Mouse (Mus musculus): ENCODE measurements around the gene Taf1d. TPM values are rescaled to one million over a fixed set of nuclear protein-coding genes. Genes with fewer than 3 reads are reported as not detected.

Taf1d gene
- polyA plus RNA-seq, 1 experiment from 2014 or later: 87.5 TPM

- peaks cover 9% of the 10 kb centered on the region for H3K4me1 ChIP-seq (replicated peaks; ENCODE audit: control insufficient read depth, insufficient read depth, low read length)
- WGBS: 2% methylated on average over 57 of the region's 57 CpGs
- H3K27me3 ChIP-seq (replicated peaks; ENCODE audit: control insufficient read depth, insufficient read depth, low read length): no peaks in the 10 kb centered on the region
- peaks cover 30% of the 10 kb centered on the region for H3K36me3 ChIP-seq (ENCODE audit: control insufficient read depth, insufficient read depth, low read length)
- peak within 1 kb of the TSS; percentile 94 for H3K9ac ChIP-seq (ENCODE audit: low read length)
- DNase-seq (ENCODE audit: low spot score) (peak; percentile 93), ATAC-seq (replicated peaks; ENCODE audit: low FRiP score, low TSS enrichment, low read depth) (peak; percentile 96)
- H3K9me3 ChIP-seq (ENCODE audit: control insufficient read depth, low read length): no peaks in the 10 kb centered on the region
- H3K27ac ChIP-seq (ENCODE audit: low read depth): peak within 1 kb of the TSS; percentile 82
- peak within 1 kb of the TSS; percentile 99 for H3K4me3 ChIP-seq (ENCODE audit: low read depth, low read length)
- H3K4me2 ChIP-seq (ENCODE audit: low read length): peak within 1 kb of the TSS; percentile 77
Observed at GRCm38 (mm10) chr9:15279649-15280490, 26.1 kb upstream of the Taf1d start, which contains the start of gene Med17. TSS of gene Med17 (minus strand) at chr9:15279931.

GRCm38 (mm10) chr9:15280491-15280879 is 25.5 kb upstream of the Taf1d start:
- ATAC-seq (replicated peaks; ENCODE audit: low FRiP score, low TSS enrichment, low read depth): peak; percentile 24

GRCm38 (mm10) chr9:15285443-15285842 is 20.6 kb upstream of the Taf1d start:
- Histone ChIP-seq H3K4me1 (replicated peaks; ENCODE audit: control insufficient read depth, insufficient read depth, low read length) (peaks cover 4% of the 10 kb centered on the region), H3K27me3 (replicated peaks; ENCODE audit: control insufficient read depth, insufficient read depth, low read length) (no peaks in the 10 kb centered on the region), H3K9ac (ENCODE audit: low read length) (no peak overlapping the region), H3K9me3 (ENCODE audit: control insufficient read depth, low read length) (no peaks in the 10 kb centered on the region), H3K4me2 (ENCODE audit: low read length) (no peak overlapping the region), H3K4me3 (ENCODE audit: low read depth, low read length) (no peak overlapping the region), H3K36me3 (ENCODE audit: control insufficient read depth, insufficient read depth, low read length) (peaks cover 8% of the 10 kb centered on the region), H3K27ac (ENCODE audit: low read depth) (no peak overlapping the region)
- no peak for DNase-seq (ENCODE audit: low spot score)
- no peak for ATAC-seq (replicated peaks; ENCODE audit: low FRiP score, low TSS enrichment, low read depth)
- WGBS: 63% methylated on average over 3 of the region's 3 CpGs

More at GRCm38 (mm10) chr9:15280491-15280879, 25.5 kb upstream of the Taf1d start:
- Histone ChIP-seq H3K27ac (ENCODE audit: low read depth) (peak overlapping the region; percentile 29; the same call in 1 of the 2 replicates), H3K4me3 (ENCODE audit: low read depth, low read length) (peak overlapping the region; percentile 99), H3K9me3 (ENCODE audit: control insufficient read depth, low read length) (no peaks in the 10 kb centered on the region), H3K36me3 (ENCODE audit: control insufficient read depth, insufficient read depth, low read length) (peaks cover 24% of the 10 kb centered on the region), H3K27me3 (replicated peaks; ENCODE audit: control insufficient read depth, insufficient read depth, low read length) (no peaks in the 10 kb centered on the region), H3K9ac (ENCODE audit: low read length) (peak overlapping the region; percentile 94), H3K4me1 (replicated peaks; ENCODE audit: control insufficient read depth, insufficient read depth, low read length) (peaks cover 9% of the 10 kb centered on the region), H3K4me2 (ENCODE audit: low read length) (peak overlapping the region; percentile 77)
- 34% methylated on average over 5 of the region's 5 CpGs for WGBS
- DNase-seq (ENCODE audit: low spot score): no peak

GRCm38 (mm10) chr9:15287846-15288245 is 18.2 kb upstream of the Taf1d start:
- 59% methylated on average over 6 of the region's 6 CpGs for WGBS
- Histone ChIP-seq H3K27me3 (replicated peaks; ENCODE audit: control insufficient read depth, insufficient read depth, low read length) (no peaks in the 10 kb centered on the region), H3K4me3 (ENCODE audit: low read depth, low read length) (no peak overlapping the region), H3K36me3 (ENCODE audit: control insufficient read depth, insufficient read depth, low read length) (peaks cover 10% of the 10 kb centered on the region), H3K9ac (ENCODE audit: low read length) (no peak overlapping the region), H3K27ac (ENCODE audit: low read depth) (no peak overlapping the region), H3K4me1 (replicated peaks; ENCODE audit: control insufficient read depth, insufficient read depth, low read length) (no peaks in the 10 kb centered on the region), H3K9me3 (ENCODE audit: control insufficient read depth, low read length) (no peaks in the 10 kb centered on the region), H3K4me2 (ENCODE audit: low read length) (no peak overlapping the region)
- ATAC-seq (replicated peaks; ENCODE audit: low FRiP score, low TSS enrichment, low read depth) (no peak), DNase-seq (ENCODE audit: low spot score) (no peak)

- no peak overlapping the region for H3K4me2 ChIP-seq (ENCODE audit: low read length)
- no peaks in the 10 kb centered on the region for H3K9me3 ChIP-seq (ENCODE audit: control insufficient read depth, low read length)
- 87% methylated on average over 3 of the region's 3 CpGs for WGBS
- H3K9ac ChIP-seq (ENCODE audit: low read length): no peak overlapping the region
- ATAC-seq (replicated peaks; ENCODE audit: low FRiP score, low TSS enrichment, low read depth) (no peak), DNase-seq (ENCODE audit: low spot score) (no peak)
- no peak overlapping the region for H3K4me3 ChIP-seq (ENCODE audit: low read depth, low read length)
- peaks cover 10% of the 10 kb centered on the region for H3K36me3 ChIP-seq (ENCODE audit: control insufficient read depth, insufficient read depth, low read length)
- no peaks in the 10 kb centered on the region for H3K4me1 ChIP-seq (replicated peaks; ENCODE audit: control insufficient read depth, insufficient read depth, low read length)
- no peaks in the 10 kb centered on the region for H3K27me3 ChIP-seq (replicated peaks; ENCODE audit: control insufficient read depth, insufficient read depth, low read length)
- H3K27ac ChIP-seq (ENCODE audit: low read depth): no peak overlapping the region
Observed at GRCm38 (mm10) chr9:15288402-15288801, 17.6 kb upstream of the Taf1d start.

- Histone ChIP-seq H3K4me2 (ENCODE audit: low read length) (no peak overlapping the region), H3K9me3 (ENCODE audit: control insufficient read depth, low read length) (no peaks in the 10 kb centered on the region), H3K4me1 (replicated peaks; ENCODE audit: control insufficient read depth, insufficient read depth, low read length) (no peaks in the 10 kb centered on the region), H3K9ac (ENCODE audit: low read length) (no peak overlapping the region), H3K36me3 (ENCODE audit: control insufficient read depth, insufficient read depth, low read length) (peaks cover 10% of the 10 kb centered on the region), H3K27me3 (replicated peaks; ENCODE audit: control insufficient read depth, insufficient read depth, low read length) (no peaks in the 10 kb centered on the region), H3K27ac (ENCODE audit: low read depth) (no peak overlapping the region), H3K4me3 (ENCODE audit: low read depth, low read length) (no peak overlapping the region)
- ATAC-seq (replicated peaks; ENCODE audit: low FRiP score, low TSS enrichment, low read depth): no peak
- DNase-seq (ENCODE audit: low spot score): no peak
- 90% methylated on average over 6 of the region's 6 CpGs for WGBS
Observed at GRCm38 (mm10) chr9:15289251-15289650, 16.8 kb upstream of the Taf1d start.

GRCm38 (mm10) chr9:15297112-15297511 is 8.9 kb upstream of the Taf1d start:
- H3K4me2 ChIP-seq (ENCODE audit: low read length): no peak overlapping the region
- no peak overlapping the region for H3K4me3 ChIP-seq (ENCODE audit: low read depth, low read length)
- ATAC-seq (replicated peaks; ENCODE audit: low FRiP score, low TSS enrichment, low read depth): no peak
- H3K27me3 ChIP-seq (replicated peaks; ENCODE audit: control insufficient read depth, insufficient read depth, low read length): no peaks in the 10 kb centered on the region
- DNase-seq (ENCODE audit: low spot score): no peak
- no peak overlapping the region for H3K27ac ChIP-seq (ENCODE audit: low read depth)
- no peak overlapping the region for H3K9ac ChIP-seq (ENCODE audit: low read length)
- no peaks in the 10 kb centered on the region for H3K9me3 ChIP-seq (ENCODE audit: control insufficient read depth, low read length)
- H3K36me3 ChIP-seq (ENCODE audit: control insufficient read depth, insufficient read depth, low read length): no peaks in the 10 kb centered on the region
- WGBS: 87% methylated on average over 7 of the region's 7 CpGs
- H3K4me1 ChIP-seq (replicated peaks; ENCODE audit: control insufficient read depth, insufficient read depth, low read length): peaks cover 6% of the 10 kb centered on the region; the same call in 1 of the 2 replicates

- WGBS: 17% methylated on average over 2 of the region's 2 CpGs
- DNase-seq (ENCODE audit: low spot score): no peak
Observed at GRCm38 (mm10) chr9:15298451-15298850, 7.6 kb upstream of the Taf1d start.

GRCm38 (mm10) chr9:15300056-15300455 is 6.0 kb upstream of the Taf1d start:
- Histone ChIP-seq H3K4me2 (ENCODE audit: low read length) (no peak overlapping the region), H3K4me3 (ENCODE audit: low read depth, low read length) (no peak overlapping the region), H3K4me1 (replicated peaks; ENCODE audit: control insufficient read depth, insufficient read depth, low read length) (peaks cover 6% of the 10 kb centered on the region; the same call in 1 of the 2 replicates), H3K27me3 (replicated peaks; ENCODE audit: control insufficient read depth, insufficient read depth, low read length) (no peaks in the 10 kb centered on the region), H3K36me3 (ENCODE audit: control insufficient read depth, insufficient read depth, low read length) (no peaks in the 10 kb centered on the region), H3K9me3 (ENCODE audit: control insufficient read depth, low read length) (no peaks in the 10 kb centered on the region), H3K9ac (ENCODE audit: low read length) (no peak overlapping the region), H3K27ac (ENCODE audit: low read depth) (no peak overlapping the region)
- 92% methylated on average over 5 of the region's 5 CpGs for WGBS
- no peak for DNase-seq (ENCODE audit: low spot score)
- no peak for ATAC-seq (replicated peaks; ENCODE audit: low FRiP score, low TSS enrichment, low read depth)

More at GRCm38 (mm10) chr9:15298451-15298850, 7.6 kb upstream of the Taf1d start:
- Histone ChIP-seq H3K36me3 (ENCODE audit: control insufficient read depth, insufficient read depth, low read length) (no peaks in the 10 kb centered on the region), H3K4me1 (replicated peaks; ENCODE audit: control insufficient read depth, insufficient read depth, low read length) (peaks cover 6% of the 10 kb centered on the region; the same call in 1 of the 2 replicates), H3K9ac (ENCODE audit: low read length) (no peak overlapping the region), H3K27me3 (replicated peaks; ENCODE audit: control insufficient read depth, insufficient read depth, low read length) (no peaks in the 10 kb centered on the region), H3K9me3 (ENCODE audit: control insufficient read depth, low read length) (no peaks in the 10 kb centered on the region), H3K4me2 (ENCODE audit: low read length) (no peak overlapping the region), H3K4me3 (ENCODE audit: low read depth, low read length) (no peak overlapping the region), H3K27ac (ENCODE audit: low read depth) (no peak overlapping the region)
- no peak for ATAC-seq (replicated peaks; ENCODE audit: low FRiP score, low TSS enrichment, low read depth)
